Mouse (Mus musculus) olfactory bulb, adult 2 months (tissue): ENCODE data around the gene Ywhae.

Source experiments
- CTCF ChIP-seq: fragments of 200-500 bp; IDR thresholded peaks from 2 replicates; pipeline ENCODE4 v1.5.1; 2012; ENCODE audit warnings: low read depth, mild to moderate bottlenecking, low read length, moderate library complexity; ENCODE audit not compliant: insufficient read depth
- POLR2A ChIP-seq: fragments of 200-500 bp; IDR thresholded peaks from 2 replicates; pipeline ENCODE4 v1.6.1; 2012; ENCODE audit warnings: mild to moderate bottlenecking, low read depth, low read length, moderate library complexity; ENCODE audit not compliant: insufficient read depth

DNA sequence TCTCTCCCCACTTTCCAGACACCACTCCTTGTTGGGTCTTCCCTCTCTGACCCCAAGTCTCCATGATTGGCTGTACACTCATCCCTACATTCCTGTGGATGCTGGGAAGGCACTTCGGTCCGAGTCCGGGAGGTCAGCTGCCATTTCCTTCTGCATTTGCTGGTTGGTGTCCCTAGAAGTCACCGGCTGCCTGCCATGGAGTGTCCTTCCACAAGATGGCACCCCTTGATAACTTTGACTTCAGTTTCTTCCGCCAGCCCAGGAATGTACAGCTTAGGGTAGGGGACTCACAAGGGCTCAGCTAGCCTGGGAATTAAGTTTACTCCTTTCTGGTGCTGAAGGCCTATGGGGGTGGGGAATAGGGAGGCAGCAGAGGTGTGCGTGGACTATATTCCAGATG lies 49.2 kb downstream of the Ywhae start:
- no peak for TF ChIP-seq POLR2A
- peak; percentile 71 for TF ChIP-seq CTCF
